Mouse (Mus musculus) thymus, postnatal 25 days (tissue): ENCODE measurements around the gene Ss18l2.
A peak's percentile ranks its signal among the peaks of the same experiment; 100 is the strongest.

ENCODE experiments used
- DNase-seq: peaks from one replicate; pipeline ENCODE4 v3.0.0; 2022

Ss18l2 gene

GRCm38 (mm10) chr9:121704646-121705625 is 5.2 kb upstream of the Ss18l2 start, which contains the start of gene Sec22c:
Gene Sec22c (minus strand): TSS chr9:121705490.
- peak; percentile 93 for DNase-seq

GRCm38 (mm10) chr9:121706029-121706675 is 4.0 kb upstream of the Ss18l2 start:
- DNase-seq, result no peak

- DNase-seq, result no peak
These were observed 2.3 kb upstream of the Ss18l2 start for GRCm38 (mm10) chr9:121707801-121708200.

- no peak for DNase-seq
These were observed 1.3 kb upstream of the Ss18l2 start for GRCm38 (mm10) chr9:121708506-121709486.

- DNase-seq, result no peak
These were observed 451 bp downstream of the Ss18l2 start for GRCm38 (mm10) chr9:121710584-121710975.

GRCm38 (mm10) chr9:121717048-121717447 is 6.9 kb downstream of the Ss18l2 start:
- no peak for DNase-seq

GRCm38 (mm10) chr9:121718070-121718705 is 8.1 kb downstream of the Ss18l2 start:
- no peak for DNase-seq

- DNase-seq, result peak; percentile 97
These were observed 8.7 kb downstream of the Ss18l2 start, which contains the start of gene Nktr for GRCm38 (mm10) chr9:121718792-121719318. Gene Nktr (plus strand): TSS chr9:121719169.

GRCm38 (mm10) chr9:121719347-121720331 is 9.5 kb downstream of the Ss18l2 start:
- peak; percentile 44 for DNase-seq

GRCm38 (mm10) chr9:121740490-121740889 is 30.4 kb downstream of the Ss18l2 start:
- no peak for DNase-seq

- DNase-seq, result no peak
These were observed 31.0 kb downstream of the Ss18l2 start for GRCm38 (mm10) chr9:121741168-121741567.

- no peak for DNase-seq
These were observed 33.9 kb downstream of the Ss18l2 start for GRCm38 (mm10) chr9:121744051-121744450.

- DNase-seq, result no peak
These were observed 42.6 kb downstream of the Ss18l2 start for GRCm38 (mm10) chr9:121752774-121753173.

GRCm38 (mm10) chr9:121754624-121755023 is 44.5 kb downstream of the Ss18l2 start:
- no peak for DNase-seq

GRCm38 (mm10) chr9:121756785-121757184 is 46.7 kb downstream of the Ss18l2 start:
- no peak for DNase-seq

- DNase-seq, result no peak
These were observed 47.3 kb downstream of the Ss18l2 start for GRCm38 (mm10) chr9:121757432-121757831.

GRCm38 (mm10) chr9:121757835-121758814 is 48.0 kb downstream of the Ss18l2 start:
- DNase-seq, result no peak

- no peak for DNase-seq
These were observed 49.3 kb downstream of the Ss18l2 start, which contains the start of gene Zfp651 for GRCm38 (mm10) chr9:121759091-121760081. Gene Zfp651 (plus strand): TSS chr9:121759330.
